Mouse (Mus musculus): Measurements from ENCODE around the gene Dlg2.

DNA sequence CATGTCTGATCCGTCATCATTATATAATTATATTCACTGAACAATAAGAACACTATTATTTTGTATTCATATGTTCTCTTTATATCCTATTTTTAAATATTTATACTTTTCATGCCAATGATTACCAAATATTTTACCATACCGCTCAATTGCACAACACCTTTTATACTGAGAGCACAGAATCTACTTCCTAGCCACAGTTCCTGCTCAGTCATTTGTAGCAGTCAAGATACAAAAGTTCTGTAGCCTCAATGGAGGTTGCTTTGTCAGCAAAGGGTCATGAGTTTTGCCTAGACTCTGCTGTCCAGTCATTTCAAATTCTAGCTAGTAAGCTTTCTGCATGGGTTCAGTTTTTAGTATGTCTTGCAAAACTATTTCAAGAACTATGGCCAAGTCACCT lies 6.1 kb downstream of the Dlg2 start:
- no peak for TF ChIP-seq CTCF (IDR thresholded peaks at IDR 0.05; ENCODE audit: insufficient read depth, low read length)
- TF ChIP-seq POLR2A (IDR thresholded peaks at IDR 0.05; ENCODE audit: borderline replicate concordance, extremely low read depth, low read depth, low read length), result no peak
